Mouse (Mus musculus) WW6 (cell line): Measurements from ENCODE around the gene Tmed6.
"Not testable (repeated sequence)": the region's sequence is repeated elsewhere in the genome, so short reads cannot be mapped to it uniquely, and the experiment has no call there.

Source experiments
- DNase-seq: peaks from one replicate; pipeline ENCODE4 v3.0.0-alpha.2; 2013; ENCODE audit warnings: low read depth, low spot score

Gene Tmed6

DNA sequence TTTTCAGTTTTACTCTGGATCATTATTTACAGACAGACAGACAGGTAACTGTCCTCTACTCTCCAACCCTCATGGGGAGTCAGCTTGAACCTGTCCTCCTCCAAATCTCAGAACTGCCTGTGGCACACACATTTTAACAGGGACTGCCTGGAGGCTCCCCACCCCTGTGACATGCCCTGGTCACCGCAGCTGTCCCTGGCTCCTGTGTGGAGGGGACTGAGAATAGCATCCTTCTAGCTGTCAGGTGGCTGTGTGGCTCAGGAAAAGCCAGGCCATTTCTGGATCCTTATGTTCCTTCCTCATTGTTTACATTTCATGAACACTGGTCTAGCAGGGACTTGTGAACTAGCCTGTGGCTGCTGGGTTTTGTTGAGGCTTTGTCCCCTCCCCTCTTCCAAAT, 8.7 kb upstream of the Tmed6 start:
- no peak for DNase-seq

DNA sequence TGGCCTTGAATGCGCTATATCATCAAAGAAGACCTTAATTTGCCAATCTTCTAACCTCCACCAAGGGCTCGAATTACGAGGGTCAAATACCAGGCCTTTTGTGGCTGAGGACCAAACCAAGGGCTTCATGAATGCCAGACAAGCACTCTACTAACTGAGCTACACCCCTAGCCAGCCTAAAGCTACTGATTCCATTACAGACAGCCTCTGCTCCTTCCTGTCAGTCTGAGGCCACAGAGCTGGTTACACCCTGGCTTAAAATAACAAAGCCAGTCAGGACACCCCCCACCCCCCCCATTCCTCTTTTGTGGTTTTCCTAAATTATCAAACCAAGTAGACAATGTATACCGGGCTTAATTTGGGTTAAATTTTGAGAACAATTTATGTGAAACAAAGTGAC, 8.3 kb upstream of the Tmed6 start:
- no peak for DNase-seq

DNA sequence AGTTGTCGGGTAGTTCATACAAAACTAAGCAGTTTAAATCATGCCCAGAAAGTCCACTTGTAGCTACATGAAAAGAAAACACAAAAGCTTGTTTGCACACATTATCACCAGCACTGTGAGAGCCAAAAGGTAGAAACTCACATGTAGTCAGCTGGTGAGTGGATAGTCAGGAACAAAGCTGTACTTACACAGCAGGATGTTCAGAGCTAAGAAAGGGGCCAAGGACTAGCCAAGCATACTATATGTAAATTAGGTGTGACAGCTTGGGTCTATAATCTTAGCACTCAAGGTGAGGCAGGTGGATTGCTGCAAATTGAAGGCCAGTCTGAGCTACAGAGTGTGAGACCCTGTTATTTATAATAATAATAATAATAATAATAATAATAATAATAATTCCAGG, 2.8 kb downstream of the Tmed6 start:
- no peak for DNase-seq

DNA sequence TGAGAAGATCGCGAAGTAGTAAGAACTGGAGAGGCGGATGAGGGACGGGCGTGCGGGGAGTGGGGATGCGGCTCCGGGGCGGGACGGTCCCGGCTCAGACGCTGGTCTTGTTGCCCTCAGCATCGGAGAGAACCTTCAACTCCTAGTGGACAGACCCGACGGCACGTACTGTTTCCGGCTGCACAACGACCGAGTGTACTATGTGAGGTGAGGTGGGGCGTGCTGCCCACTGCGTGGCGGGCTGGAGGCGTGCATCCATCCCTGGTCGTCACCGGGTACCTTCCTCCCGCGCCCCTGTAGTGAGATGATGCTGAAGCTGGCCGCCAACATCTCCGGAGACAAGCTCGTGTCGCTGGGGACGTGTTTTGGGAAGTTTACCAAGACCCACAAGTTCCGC, 8.5 kb downstream of the Tmed6 start:
- no peak for DNase-seq

DNA sequence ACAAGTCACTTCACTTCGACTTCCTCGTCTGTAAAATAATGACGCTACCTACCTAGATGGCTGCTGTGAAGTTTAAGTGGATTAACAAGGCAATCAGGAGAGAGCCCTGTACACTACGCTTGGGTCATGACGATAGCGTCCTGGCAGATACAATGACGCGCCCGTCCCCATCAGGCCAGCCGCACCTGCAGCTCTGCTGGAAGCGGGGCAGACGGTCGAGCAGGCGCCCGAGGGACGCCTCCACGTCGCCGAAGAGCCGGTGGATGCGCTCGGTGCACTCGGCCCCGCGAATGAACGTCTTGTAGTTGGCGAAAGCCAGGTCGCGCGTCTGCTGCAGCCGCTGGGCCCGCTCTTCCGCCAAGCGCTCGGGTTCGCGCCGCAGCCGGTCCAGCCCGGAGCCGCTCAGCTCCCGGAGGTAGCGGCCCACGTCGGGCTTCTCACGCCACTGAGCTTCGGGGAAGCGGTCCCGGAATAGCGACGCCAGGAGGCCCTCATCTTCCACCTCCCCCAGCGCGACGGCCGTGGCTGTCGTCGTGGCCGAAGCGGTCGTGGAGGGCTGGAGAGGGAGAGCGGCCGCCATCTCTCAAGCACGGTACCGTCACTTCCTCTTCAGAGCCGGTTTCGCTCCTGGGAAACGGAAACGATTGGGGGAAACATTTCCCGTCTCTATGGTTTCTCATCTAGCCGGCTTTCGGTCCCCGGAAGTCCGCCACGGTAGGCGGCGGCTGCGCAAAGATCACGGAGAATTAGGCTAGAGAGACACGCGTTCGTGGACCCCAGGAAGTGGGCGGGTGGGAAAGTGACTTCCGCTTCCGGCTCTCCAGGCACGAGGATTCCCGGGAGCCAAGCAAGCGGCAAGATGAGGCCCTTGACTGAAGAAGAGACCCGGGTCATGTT, 9.1 kb downstream of the Tmed6 start, which contains the start of the genes Cog8 and Nip7:
Cog8 (minus strand) TSS at position 614 of the 897 bp plus-strand sequence.
Nip7 (plus strand) TSS at position 802 of the 897 bp plus-strand sequence.
- peak; percentile 98 for DNase-seq

DNA sequence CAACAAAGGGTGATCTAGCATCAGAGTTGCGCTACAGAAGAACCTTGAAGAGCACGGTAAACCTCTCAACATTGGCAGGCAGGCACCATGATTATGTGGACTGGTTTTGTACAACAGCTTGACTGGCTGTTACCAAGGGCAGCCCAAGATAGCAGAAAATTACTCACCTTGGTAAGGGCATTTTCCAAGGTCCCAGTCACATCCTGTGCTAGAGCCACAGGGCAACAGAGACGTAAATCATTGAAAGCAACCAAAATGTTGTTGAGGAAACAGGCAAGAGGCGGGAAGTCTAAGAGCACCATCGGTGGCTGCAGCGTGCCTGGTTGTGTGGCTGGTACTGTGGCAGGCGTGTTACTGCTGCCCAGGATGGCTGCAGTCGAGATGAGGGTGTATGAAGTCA, 13.4 kb downstream of the Tmed6 start:
- no peak for DNase-seq

DNA sequence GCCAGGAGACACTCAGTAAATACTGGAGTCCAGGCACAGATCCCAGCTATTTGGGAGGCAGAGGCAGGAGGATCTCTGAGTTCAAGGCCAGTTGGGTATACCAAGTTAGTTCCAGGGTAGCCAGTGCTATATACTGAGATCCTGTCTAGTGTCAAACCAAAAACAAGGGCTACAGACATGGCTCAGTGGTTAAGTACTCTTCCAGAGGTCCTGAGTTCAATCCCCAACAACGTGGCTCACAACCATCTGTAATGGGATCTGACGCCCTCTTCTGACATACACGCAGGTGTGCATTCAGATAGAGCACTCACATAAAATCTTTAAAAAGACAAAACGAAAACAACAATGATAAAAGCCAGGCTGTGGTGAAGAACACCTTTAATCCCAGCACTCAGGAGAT, 16.0 kb downstream of the Tmed6 start:
- no peak for DNase-seq

DNA sequence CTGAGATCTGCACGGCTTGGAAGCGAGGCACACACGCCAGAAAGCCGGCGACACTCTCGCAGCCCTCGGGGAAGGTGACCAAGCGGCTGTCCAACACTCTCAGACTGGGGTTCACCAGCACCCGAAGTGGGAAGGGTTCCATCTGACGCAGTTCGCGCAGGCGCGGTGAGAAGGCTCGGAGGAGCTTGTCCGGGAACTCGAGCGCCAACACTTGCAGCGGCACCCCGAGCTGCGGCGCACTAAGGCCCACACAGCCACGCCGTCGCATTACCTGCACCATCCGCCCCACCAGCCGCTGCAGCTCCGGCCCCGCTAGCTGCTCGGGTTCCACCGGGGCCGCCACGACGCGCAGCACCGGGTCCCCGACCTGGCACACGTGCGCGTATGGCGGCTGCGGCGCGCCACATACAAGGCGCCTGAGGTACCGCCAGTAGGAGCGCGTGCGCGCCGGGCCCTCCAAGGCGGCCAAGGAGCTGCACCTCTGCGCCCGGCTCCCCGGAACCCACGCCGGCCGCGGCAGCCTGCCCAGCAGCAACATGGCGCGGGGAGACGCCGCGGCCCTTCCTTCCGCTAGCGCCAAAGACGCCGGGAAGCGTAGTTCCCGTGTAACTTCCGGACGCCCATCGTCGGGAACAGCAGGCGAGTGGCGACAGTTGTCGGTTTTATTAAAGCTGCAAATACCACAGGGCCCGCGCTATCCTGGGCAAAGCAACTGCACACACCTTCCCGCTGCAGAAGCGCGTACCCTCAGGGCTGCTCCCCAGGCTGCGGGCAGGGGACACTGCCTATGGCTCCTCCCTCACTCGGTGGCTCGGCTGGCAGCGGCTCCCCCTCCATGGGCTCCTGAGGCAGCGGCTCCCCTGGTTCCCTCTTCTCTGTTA, 17.1 kb downstream of the Tmed6 start, which contains the start of gene Pdf:
Pdf (minus strand) TSS at position 554 of the 881 bp plus-strand sequence.
- peak; percentile 79 for DNase-seq

DNA sequence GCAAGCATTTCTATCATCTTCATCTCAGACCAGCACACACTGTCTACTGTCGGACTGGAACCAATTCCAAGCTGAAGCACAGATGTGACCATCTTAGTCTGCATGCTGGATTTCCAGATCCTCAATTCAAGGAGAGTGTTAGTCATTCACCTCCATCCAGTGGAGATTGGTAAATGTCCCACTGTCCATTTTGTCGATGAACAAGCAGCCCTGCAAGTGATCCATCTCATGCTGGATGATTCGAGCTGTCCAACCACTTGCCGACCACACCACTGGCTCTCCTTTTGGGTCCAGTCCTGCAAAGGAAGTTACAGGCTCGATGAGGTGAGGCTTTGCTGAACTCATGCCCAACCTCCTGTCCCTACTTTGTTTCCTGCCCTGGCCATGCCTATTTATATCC, 18.5 kb downstream of the Tmed6 start:
- no peak for DNase-seq

DNA sequence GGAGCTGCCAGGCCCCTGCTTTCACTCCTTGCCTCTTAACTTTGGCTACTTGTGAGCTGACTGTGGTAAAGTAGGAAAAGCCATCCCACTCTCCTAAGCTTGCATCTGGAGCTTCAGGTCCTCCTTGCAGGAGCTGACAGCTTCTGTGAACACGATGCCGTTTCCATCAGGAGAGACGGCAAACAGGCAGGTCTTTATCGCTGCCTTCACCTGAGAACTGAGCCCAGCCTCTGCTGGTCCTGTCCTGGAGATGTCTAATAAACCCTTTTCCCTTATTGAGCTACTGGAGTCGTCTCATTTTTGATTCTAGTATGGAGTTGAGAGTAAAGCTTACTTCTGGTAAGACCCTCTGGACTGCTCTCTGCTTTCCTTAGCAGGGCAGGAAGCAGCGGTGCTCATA, 20.0 kb downstream of the Tmed6 start:
- DNase-seq = no peak

DNA sequence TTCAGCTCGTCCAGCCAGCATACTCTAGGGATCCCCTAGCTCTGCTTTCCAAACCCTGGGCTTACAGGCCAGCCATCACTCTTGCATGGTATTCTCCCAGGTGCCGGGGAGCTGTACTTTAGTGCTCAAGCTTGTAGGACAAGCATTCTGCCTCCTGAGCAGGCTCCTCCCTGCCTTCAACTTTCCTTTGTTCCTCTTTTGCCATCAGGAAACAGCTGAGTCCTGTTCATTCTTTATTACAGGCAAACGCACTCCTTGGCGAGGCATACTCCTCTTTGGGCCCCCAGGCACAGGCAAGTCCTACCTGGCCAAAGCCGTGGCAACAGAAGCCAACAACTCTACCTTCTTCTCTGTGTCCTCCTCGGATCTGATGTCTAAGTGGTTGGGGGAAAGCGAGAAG, 24.8 kb downstream of the Tmed6 start:
- no peak for DNase-seq

DNA sequence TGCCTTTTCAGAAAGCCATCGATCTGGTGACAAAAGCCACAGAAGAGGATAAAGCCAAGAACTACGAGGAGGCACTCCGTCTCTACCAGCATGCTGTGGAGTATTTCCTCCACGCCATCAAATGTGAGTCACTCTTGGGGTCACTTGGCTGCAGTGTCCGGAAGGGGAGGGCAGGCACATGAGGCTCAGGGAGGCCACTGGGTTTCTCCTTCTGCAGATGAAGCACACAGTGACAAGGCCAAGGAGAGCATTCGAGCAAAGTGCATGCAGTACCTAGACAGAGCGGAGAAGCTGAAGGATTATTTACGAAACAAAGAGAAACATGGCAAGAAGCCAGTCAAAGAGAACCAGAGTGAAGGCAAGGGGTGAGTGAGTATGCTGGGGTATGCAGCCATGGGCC, 28.8 kb downstream of the Tmed6 start:
- DNase-seq = no peak

DNA sequence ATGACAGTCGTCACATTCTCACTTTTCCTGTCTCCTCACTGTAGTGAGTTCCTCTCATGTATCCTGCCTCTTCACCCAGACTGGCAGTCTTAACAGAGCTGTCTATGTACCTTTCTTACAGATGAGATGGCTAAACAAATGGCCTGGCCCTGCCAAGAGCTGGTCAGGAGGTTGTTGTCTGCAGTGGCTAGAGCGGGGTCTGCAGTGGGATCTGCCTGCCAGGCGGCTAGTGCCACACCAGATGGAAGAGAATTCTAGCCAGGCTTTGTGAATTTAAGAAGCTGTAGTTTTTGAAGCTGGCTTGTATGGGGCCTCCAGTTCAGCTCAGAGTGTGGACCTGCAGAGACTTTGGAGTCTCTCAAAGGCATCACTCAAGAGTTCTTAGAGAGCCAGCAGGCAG, 29.8 kb downstream of the Tmed6 start:
- no peak for DNase-seq

DNA sequence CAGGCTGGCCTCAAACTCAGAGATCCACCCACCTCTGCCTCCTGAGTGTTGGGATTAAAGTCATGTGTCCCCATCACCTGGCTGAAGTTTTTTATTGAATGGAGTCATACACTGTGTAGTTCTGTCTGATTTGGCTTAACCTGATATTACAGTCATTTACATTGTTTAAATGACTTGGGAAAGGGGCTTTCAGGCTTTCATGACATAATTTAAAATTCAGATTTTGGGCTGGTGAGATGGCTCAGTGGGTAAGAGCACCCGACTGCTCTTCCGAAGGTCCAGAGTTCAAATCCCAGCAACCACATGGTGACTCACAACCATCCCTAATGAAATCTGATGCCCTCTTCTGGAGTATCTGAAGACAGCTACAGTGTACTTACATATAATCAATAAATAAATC, 31.8 kb downstream of the Tmed6 start:
- DNase-seq = not testable (repeated sequence)

DNA sequence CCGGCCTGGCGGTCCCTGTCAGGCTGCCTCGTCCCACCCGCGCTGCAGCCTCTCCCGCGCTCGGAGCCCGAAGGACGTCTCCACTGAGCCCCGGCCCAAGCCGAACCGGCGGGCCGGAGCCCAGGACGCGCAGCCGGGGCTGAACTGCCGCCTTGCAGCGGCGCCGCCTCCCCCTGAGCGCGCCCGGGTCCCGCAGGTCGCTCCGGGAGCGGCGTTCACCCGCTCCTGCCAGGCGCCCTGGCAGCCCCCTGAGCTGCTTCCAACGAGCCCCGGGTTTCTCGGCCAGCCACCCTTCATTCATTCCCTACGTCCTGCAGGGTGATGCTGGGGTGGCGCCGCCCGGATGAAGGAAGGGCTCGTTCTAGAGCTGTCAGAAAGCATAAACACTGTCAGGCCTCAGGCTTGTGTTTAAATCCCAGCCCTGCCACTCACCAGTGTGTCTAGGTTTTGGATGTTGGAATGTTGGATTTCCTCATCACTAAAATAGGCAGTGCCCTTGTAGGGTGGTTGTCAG, 33.8 kb downstream of the Tmed6 start:
- no peak for DNase-seq

DNA sequence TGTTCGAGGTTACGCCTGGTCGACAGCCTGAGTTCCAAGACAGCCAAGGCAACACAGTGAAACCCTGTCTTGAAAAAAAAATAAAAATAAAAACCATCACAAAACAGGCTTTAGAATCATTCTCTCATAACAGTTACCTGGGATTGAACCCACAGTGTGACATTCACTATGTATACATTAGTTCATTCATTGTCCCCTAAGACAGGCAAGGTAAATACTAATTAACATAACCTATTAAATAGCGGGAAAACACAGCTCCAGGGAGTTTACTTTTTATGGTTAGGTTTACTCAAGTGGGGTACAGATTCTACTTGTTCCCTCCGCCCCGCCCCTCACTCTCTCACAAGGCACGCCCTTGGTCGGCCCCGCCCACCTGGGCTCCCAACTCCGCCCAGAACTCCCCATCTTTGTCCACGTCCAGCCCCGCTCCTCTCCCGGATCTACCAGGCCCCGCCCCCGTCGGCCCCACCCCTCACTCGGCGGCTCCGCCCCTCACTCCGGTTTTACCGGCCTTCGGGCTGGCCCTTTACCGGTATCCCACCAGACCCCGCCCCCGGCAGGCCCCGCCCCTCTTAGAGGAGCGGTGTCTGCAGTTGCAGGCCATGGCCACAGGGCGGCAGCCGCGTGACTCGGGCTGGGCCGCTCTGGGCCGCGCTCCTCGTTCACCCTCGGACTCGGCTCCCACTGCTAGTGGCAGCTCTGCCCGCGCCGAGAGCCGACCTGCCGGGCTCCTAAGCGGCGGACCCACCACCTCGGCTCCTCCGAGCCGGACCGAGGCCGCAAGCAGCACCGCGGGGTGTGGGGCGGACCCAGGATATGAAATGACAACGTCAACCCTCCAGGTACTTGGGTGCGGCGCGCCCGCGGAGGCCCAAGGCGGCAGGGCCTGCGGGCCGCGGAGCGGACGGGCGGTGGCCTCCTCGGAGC, 34.5 kb downstream of the Tmed6 start, which contains the start of gene Vps4a:
Vps4a (plus strand) TSS at position 573 of the 927 bp plus-strand sequence.
- DNase-seq = peak; percentile 87

DNA sequence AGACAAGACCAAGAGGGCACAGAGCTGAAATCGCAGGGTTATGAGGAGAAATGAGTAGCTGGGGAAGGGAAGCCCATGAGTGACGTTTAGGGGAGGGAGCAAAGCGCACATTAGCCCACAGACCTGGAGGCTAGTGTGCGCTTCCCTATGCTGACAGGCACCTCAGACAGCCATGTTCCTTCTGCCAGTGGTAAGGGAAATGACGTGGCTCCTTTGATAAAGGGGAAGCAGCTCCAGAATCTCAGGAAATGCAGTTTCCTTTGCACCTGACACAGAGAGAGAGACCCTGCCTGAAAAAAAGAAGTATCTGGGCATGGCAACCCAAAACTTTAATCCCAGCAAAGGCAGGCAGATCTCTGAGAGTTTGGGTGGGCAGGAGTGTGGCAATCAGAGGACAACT, 35.4 kb downstream of the Tmed6 start:
- no peak for DNase-seq

DNA sequence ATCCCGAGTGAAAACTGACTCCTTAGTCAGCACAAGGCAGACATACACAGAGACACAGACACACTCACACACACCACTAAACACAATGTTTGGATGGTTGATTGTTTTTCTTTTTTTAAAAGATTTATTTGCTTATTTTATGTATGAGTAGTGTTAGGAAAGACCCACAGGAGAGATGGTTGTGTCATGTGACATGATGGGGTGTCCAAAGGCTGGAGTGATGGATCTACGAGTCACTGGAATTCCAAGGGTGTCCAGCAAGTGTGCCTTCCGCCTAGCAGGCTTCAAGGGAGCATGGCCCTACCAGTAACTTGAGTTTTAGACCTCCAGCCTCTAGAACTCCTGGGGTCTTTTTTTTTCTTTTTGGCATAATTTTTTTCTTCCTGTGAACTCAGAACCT, 36.1 kb downstream of the Tmed6 start:
- no peak for DNase-seq

DNA sequence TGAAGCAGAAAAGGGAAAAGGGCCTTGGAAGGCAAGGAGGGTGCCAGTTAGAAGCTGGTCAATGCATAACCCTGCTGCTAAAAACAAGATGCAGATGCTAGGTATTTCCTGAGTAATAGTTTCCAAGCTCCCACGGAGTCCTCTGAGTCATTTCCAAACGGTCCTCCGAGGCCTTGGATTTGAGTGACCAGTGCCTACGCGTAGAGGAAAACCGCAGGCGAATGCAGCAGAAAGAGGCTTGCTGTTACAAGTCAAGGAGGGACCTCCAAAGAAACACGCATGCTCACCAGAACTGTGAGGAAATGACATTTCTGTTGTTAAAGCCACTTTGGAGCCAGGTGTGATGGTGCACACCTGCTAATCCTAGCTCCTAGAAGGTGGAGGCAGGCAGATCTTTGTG, 42.0 kb downstream of the Tmed6 start:
- DNase-seq = no peak

DNA sequence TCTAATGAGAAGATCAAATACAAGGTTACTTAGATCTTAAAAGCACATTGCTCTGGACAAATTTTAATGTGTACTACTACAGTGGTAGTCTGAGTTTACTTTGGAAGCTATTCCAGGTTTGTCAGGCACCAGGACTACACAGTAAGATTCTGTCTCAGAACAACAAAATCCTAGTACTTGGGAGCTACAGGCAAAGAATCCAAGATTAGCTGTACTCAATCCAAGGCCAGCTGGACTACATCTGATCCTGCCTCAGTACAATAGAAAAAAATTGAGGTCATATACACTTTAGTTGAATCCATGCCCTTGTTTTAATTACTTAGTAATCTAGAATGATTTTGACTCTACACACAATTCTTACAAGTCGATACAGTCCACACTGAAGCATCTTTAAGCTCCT, 50.5 kb downstream of the Tmed6 start:
- DNase-seq = no peak

DNA sequence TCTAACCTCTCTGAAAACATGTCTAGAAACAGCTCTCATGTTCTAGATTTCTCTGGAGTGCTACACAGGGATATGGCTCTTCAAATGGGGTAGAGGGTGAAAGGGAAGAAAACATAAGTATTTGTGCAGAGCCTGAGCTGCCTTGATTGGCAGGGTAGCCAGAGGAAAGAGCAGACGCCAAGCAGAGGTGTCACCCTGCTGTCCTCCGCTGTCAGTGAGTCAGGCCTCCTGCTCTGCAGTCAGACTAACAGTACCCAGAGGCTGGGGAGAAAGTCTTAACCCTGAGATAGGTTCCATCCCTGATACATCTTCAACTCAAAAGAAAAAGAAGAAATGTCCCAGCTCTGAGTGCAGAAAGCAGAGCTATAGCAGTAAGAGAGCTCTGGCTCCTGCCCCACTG, 52.8 kb downstream of the Tmed6 start:
- no peak for DNase-seq
